Mouse (Mus musculus): Measurements from ENCODE around the gene Soga1. TPM values are rescaled to one million over a fixed set of nuclear protein-coding genes. Genes with fewer than 3 reads are reported as not detected.

The Soga1 gene
- polyA plus RNA-seq, 1 experiment from 2014 or later, result 8.2 TPM

- no peaks in the 10 kb centered on the region; the same call in 1 of the 2 replicates for H3K36me3 ChIP-seq (ENCODE audit: control insufficient read depth, insufficient read depth, low read length)
- ATAC-seq (replicated peaks; ENCODE audit: low FRiP score) (no peak), DNase-seq (ENCODE audit: low spot score) (no peak)
- H3K4me3 ChIP-seq (ENCODE audit: low read depth, low read length), result no peak overlapping the region
- no peak overlapping the region for H3K4me2 ChIP-seq (ENCODE audit: low read depth, low read length, severe bottlenecking)
- 86% methylated on average over 8 of the region's 8 CpGs for WGBS
- H3K9me3 ChIP-seq (ENCODE audit: control insufficient read depth, low read length), result no peaks in the 10 kb centered on the region
- H3K9ac ChIP-seq (ENCODE audit: low read length), result no peak overlapping the region
- H3K27me3 ChIP-seq (ENCODE audit: control insufficient read depth, insufficient read depth, low read length), result no peaks in the 10 kb centered on the region
- H3K27ac ChIP-seq (ENCODE audit: low read depth, low read length), result no peak overlapping the region
- H3K4me1 ChIP-seq (replicated peaks; ENCODE audit: control insufficient read depth, insufficient read depth, low read length), result no peaks in the 10 kb centered on the region
These were observed 25.4 kb upstream of the Soga1 start for GRCm38 (mm10) chr2:157104454-157104853.

DNA sequence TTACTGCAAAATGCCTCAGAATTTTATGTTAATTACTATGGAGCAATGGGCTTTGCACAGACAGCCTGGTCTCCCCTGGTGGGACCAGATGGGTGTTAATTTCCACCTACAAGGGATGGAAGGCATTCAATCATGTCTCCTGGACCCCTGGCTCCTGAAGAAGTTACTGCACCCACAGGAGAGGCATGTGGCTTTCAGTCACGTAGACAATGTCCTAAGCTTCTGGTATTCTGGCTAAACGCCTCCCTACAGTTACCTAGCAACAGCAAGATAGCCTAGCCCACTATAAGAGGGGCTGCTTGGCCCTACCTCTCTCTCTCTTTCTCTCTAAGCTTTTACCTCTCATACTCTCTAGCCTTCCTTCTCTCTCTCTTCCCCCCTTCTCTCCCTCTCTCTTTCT, 23.2 kb upstream of the Soga1 start:
- no peaks in the 10 kb centered on the region for H3K4me1 ChIP-seq (replicated peaks; ENCODE audit: control insufficient read depth, insufficient read depth, low read length)
- H3K9ac ChIP-seq (ENCODE audit: low read length), result no peak overlapping the region
- WGBS, result 57% methylated on average over 2 of the region's 2 CpGs
- no peaks in the 10 kb centered on the region for H3K27me3 ChIP-seq (ENCODE audit: control insufficient read depth, insufficient read depth, low read length)
- no peak overlapping the region for H3K4me3 ChIP-seq (ENCODE audit: low read depth, low read length)
- H3K9me3 ChIP-seq (ENCODE audit: control insufficient read depth, low read length), result no peaks in the 10 kb centered on the region
- H3K4me2 ChIP-seq (ENCODE audit: low read depth, low read length, severe bottlenecking), result no peak overlapping the region
- H3K36me3 ChIP-seq (ENCODE audit: control insufficient read depth, insufficient read depth, low read length), result no peaks in the 10 kb centered on the region; the same call in 1 of the 2 replicates
- ATAC-seq (replicated peaks; ENCODE audit: low FRiP score), result no peak
- no peak overlapping the region for H3K27ac ChIP-seq (ENCODE audit: low read depth, low read length)
- DNase-seq (ENCODE audit: low spot score), result peak; percentile 36

DNA sequence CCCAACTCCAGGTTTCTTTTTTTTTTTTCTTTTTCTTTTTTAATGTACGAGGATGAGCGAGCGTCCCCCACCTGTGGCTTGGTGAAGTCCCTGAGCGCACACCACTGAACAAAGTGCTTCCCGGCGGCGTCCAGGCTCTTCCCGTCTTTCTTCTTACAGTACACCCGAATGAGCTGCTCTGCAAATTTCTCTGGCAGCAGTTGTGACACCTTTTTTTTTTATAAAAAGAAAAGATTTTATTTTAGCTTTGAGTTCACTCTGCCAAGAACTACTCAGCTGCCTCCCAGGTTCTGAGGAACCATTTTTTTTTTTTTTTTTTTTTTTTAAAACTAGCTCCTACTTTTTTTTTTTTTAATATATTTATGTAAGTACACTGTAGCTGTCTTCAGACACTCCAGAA, 22.6 kb upstream of the Soga1 start:
- H3K4me2 ChIP-seq (ENCODE audit: low read depth, low read length, severe bottlenecking), result no peak overlapping the region
- no peak overlapping the region for H3K4me3 ChIP-seq (ENCODE audit: low read depth, low read length)
- H3K9ac ChIP-seq (ENCODE audit: low read length), result no peak overlapping the region
- no peaks in the 10 kb centered on the region; the same call in 1 of the 2 replicates for H3K36me3 ChIP-seq (ENCODE audit: control insufficient read depth, insufficient read depth, low read length)
- H3K4me1 ChIP-seq (replicated peaks; ENCODE audit: control insufficient read depth, insufficient read depth, low read length), result no peaks in the 10 kb centered on the region
- 95% methylated on average over 9 of the region's 9 CpGs for WGBS
- DNase-seq (ENCODE audit: low spot score), result no peak
- H3K27me3 ChIP-seq (ENCODE audit: control insufficient read depth, insufficient read depth, low read length), result no peaks in the 10 kb centered on the region
- H3K27ac ChIP-seq (ENCODE audit: low read depth, low read length), result no peak overlapping the region
- H3K9me3 ChIP-seq (ENCODE audit: control insufficient read depth, low read length), result no peaks in the 10 kb centered on the region
- no peak for ATAC-seq (replicated peaks; ENCODE audit: low FRiP score)

DNA sequence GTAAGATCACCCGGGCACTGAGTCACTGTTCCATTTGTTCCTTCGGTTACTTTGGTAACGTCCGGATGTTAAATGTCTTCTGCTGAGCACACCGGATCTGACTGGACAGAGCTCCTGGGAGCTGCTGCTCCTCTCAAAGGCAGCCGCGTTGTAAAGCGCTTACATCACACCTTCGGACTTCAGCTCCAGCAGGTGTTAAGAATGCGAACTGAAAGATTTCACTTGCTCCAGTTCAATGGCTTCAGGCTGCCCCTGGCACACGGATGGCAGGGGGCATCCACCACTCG, 21.2 kb upstream of the Soga1 start:
- no peaks in the 10 kb centered on the region for H3K4me1 ChIP-seq (replicated peaks; ENCODE audit: control insufficient read depth, insufficient read depth, low read length)
- peak; percentile 41 for DNase-seq (ENCODE audit: low spot score)
- no peaks in the 10 kb centered on the region; the same call in 1 of the 2 replicates for H3K36me3 ChIP-seq (ENCODE audit: control insufficient read depth, insufficient read depth, low read length)
- ATAC-seq (replicated peaks; ENCODE audit: low FRiP score), result no peak
- H3K4me2 ChIP-seq (ENCODE audit: low read depth, low read length, severe bottlenecking), result no peak overlapping the region
- H3K27me3 ChIP-seq (ENCODE audit: control insufficient read depth, insufficient read depth, low read length), result no peaks in the 10 kb centered on the region
- H3K9ac ChIP-seq (ENCODE audit: low read length), result no peak overlapping the region
- no peak overlapping the region for H3K4me3 ChIP-seq (ENCODE audit: low read depth, low read length)
- H3K27ac ChIP-seq (ENCODE audit: low read depth, low read length), result no peak overlapping the region
- H3K9me3 ChIP-seq (ENCODE audit: control insufficient read depth, low read length), result no peaks in the 10 kb centered on the region
- WGBS, result 94% methylated on average over 12 of the region's 12 CpGs

DNA sequence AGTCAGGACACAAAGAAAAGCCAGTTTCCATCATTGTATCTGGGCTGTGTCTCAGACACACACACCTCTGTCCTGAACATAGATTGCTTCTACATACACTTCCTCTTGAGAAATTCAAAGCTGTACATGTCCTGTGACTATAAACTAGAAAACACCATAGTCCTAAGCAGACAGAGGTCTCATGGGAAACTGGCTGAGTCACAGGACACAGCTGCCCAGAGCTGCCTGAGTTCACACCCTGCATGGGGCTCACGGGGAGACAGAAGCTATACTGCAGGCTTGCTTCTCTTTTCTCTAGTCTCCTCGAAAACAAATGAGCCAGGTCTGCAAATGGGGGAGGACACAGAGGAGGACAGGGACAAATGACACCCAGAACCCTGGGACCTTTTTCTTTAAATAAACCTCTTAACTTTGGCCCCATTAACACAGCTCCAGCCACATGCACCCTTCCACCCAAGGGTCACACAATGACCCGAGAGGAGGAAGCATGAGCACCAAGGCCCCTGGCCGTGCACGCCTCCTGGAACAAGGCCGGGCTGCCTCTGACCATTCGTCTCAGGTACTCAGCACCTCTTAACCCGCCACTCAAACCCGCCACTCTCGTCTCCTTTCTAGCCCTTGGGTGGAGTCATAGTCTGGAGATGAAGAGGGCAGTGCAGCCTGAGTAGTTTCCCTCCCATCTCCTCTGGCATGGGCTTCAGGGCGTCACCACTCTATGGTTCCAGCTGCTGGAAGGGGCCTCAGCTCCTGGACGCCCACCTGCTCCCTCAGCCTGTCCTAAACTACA, 20.7 kb upstream of the Soga1 start:
- Histone ChIP-seq H3K4me3 (ENCODE audit: low read depth, low read length) (no peak overlapping the region), H3K9ac (ENCODE audit: low read length) (no peak overlapping the region), H3K27ac (ENCODE audit: low read depth, low read length) (no peak overlapping the region), H3K4me1 (replicated peaks; ENCODE audit: control insufficient read depth, insufficient read depth, low read length) (no peaks in the 10 kb centered on the region), H3K36me3 (ENCODE audit: control insufficient read depth, insufficient read depth, low read length) (no peaks in the 10 kb centered on the region; the same call in 1 of the 2 replicates), H3K9me3 (ENCODE audit: control insufficient read depth, low read length) (no peaks in the 10 kb centered on the region), H3K4me2 (ENCODE audit: low read depth, low read length, severe bottlenecking) (no peak overlapping the region), H3K27me3 (ENCODE audit: control insufficient read depth, insufficient read depth, low read length) (no peaks in the 10 kb centered on the region)
- ATAC-seq (replicated peaks; ENCODE audit: low FRiP score), result no peak
- DNase-seq (ENCODE audit: low spot score), result peak; percentile 33
- WGBS, result 90% methylated on average over 12 of the region's 12 CpGs

GRCm38 (mm10) chr2:157095005-157095755, 16.1 kb upstream of the Soga1 start:
- Histone ChIP-seq H3K9me3 (ENCODE audit: control insufficient read depth, low read length) (no peaks in the 10 kb centered on the region), H3K36me3 (ENCODE audit: control insufficient read depth, insufficient read depth, low read length) (no peaks in the 10 kb centered on the region), H3K27ac (ENCODE audit: low read depth, low read length) (no peak overlapping the region), H3K9ac (ENCODE audit: low read length) (no peak overlapping the region), H3K4me1 (replicated peaks; ENCODE audit: control insufficient read depth, insufficient read depth, low read length) (no peaks in the 10 kb centered on the region), H3K4me3 (ENCODE audit: low read depth, low read length) (no peak overlapping the region), H3K4me2 (ENCODE audit: low read depth, low read length, severe bottlenecking) (no peak overlapping the region), H3K27me3 (ENCODE audit: control insufficient read depth, insufficient read depth, low read length) (no peaks in the 10 kb centered on the region)
- 61% methylated on average over 9 of the region's 9 CpGs for WGBS
- ATAC-seq (replicated peaks; ENCODE audit: low FRiP score), result 0 out of 2 replicates have a peak, but pooled peaks have one; percentile 49
- DNase-seq (ENCODE audit: low spot score), result peak; percentile 78

- no peaks in the 10 kb centered on the region for H3K27me3 ChIP-seq (ENCODE audit: control insufficient read depth, insufficient read depth, low read length)
These were observed 13.0 kb upstream of the Soga1 start for GRCm38 (mm10) chr2:157092024-157092423.

DNA sequence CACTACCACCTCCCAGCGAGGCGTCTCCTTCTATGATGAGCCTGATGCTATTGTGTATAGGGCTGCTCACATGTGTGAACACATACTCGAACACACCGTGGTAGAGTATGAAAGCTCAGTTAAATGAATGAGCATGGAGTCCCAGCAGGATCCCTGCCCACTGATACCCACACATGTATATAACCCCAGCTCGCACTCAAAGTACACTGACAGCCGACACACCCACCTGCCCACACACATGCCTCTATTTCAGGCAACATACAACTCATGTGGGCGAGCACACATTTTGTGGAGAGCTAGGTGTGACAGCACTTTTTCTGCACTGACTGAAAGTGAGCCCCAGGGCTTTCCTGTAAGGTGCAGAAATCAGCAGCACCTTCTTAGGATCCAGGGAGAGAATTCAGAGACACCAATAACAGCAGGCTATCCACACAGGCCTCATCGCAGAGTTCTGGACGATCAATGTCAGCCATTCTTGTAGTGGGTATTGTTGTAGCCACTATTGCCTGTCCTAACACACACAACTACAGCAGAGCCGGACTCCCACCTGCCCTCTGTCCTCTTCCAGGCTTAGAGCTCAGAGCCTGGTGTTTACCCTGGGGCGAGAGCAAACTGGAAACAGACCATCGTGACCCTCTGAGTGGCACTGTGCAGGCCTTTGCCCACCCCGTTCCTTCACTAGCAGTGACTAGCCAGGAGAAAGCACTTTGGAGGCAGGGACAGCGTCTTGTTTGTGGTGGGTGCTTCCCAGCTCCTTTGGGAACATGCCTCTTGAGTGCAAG, 8.7 kb upstream of the Soga1 start:
- Histone ChIP-seq H3K4me2 (ENCODE audit: low read depth, low read length, severe bottlenecking) (no peak overlapping the region), H3K27me3 (ENCODE audit: control insufficient read depth, insufficient read depth, low read length) (no peaks in the 10 kb centered on the region), H3K9ac (ENCODE audit: low read length) (no peak overlapping the region), H3K4me3 (ENCODE audit: low read depth, low read length) (no peak overlapping the region), H3K9me3 (ENCODE audit: control insufficient read depth, low read length) (no peaks in the 10 kb centered on the region), H3K36me3 (ENCODE audit: control insufficient read depth, insufficient read depth, low read length) (no peaks in the 10 kb centered on the region), H3K27ac (ENCODE audit: low read depth, low read length) (no peak overlapping the region), H3K4me1 (replicated peaks; ENCODE audit: control insufficient read depth, insufficient read depth, low read length) (no peaks in the 10 kb centered on the region; the same call in 1 of the 2 replicates)
- ATAC-seq (replicated peaks; ENCODE audit: low FRiP score), result no peak
- DNase-seq (ENCODE audit: low spot score), result no peak
- WGBS, result 80% methylated on average over 14 of the region's 14 CpGs

More at GRCm38 (mm10) chr2:157092024-157092423, 13.0 kb upstream of the Soga1 start:
- Histone ChIP-seq H3K4me1 (replicated peaks; ENCODE audit: control insufficient read depth, insufficient read depth, low read length) (no peaks in the 10 kb centered on the region), H3K36me3 (ENCODE audit: control insufficient read depth, insufficient read depth, low read length) (no peaks in the 10 kb centered on the region), H3K9ac (ENCODE audit: low read length) (no peak overlapping the region), H3K4me3 (ENCODE audit: low read depth, low read length) (no peak overlapping the region), H3K4me2 (ENCODE audit: low read depth, low read length, severe bottlenecking) (no peak overlapping the region), H3K9me3 (ENCODE audit: control insufficient read depth, low read length) (no peaks in the 10 kb centered on the region), H3K27ac (ENCODE audit: low read depth, low read length) (no peak overlapping the region)
- 68% methylated on average over 8 of the region's 8 CpGs for WGBS
- DNase-seq (ENCODE audit: low spot score) (no peak), ATAC-seq (replicated peaks; ENCODE audit: low FRiP score) (no peak)

Data from forebrain, embryonic 11.5 days (tissue).